Mouse (Mus musculus) forebrain, embryonic 14.5 days (tissue): ENCODE data around the gene Obsl1. TPM values are rescaled to one million over a fixed set of nuclear protein-coding genes. Genes with fewer than 3 reads are reported as not detected.

Experiments used
- ATAC-seq: fragments of 200-750 bp; cut with Nextera tagmentation; 2 replicates; pipeline ENCODE4 v1.8.0; 2017; ENCODE audit warnings: mild to moderate bottlenecking, moderate library complexity
- DNase-seq: peaks from one replicate; pipeline ENCODE4 v3.0.0-alpha.2; 2015; ENCODE audit warnings: low spot score
- H3K27ac ChIP-seq: fragments of 300-500 bp; sonication (generic); 2 replicates; pipeline ENCODE4 v1.5.1; 2014; ENCODE audit warnings: low read depth, mild to moderate bottlenecking, control low read depth, low read length, moderate library complexity
- H3K27me3 ChIP-seq: fragments of 300-500 bp; sonication (generic); replicated peaks from 2 replicates; pipeline ENCODE4 v1.6.1; 2014; ENCODE audit warnings: low read length, control low read depth, mixed read lengths; ENCODE audit not compliant: control insufficient read depth, insufficient read depth
- H3K36me3 ChIP-seq: fragments of 300-500 bp; sonication (generic); 2 replicates; pipeline ENCODE4 v1.6.1; 2014; ENCODE audit warnings: low read length, control low read depth; ENCODE audit not compliant: control insufficient read depth, insufficient read depth
- H3K4me1 ChIP-seq: fragments of 300-500 bp; sonication (generic); 2 replicates; pipeline ENCODE4 v1.6.1; 2014; ENCODE audit warnings: antibody characterized with exemption, low read length, control low read depth; ENCODE audit not compliant: control insufficient read depth, insufficient read depth
- H3K4me2 ChIP-seq: fragments of 300-500 bp; sonication (generic); 2 replicates; pipeline ENCODE4 v1.6.1; 2014; ENCODE audit warnings: mild to moderate bottlenecking, control low read depth, low read length
- H3K4me3 ChIP-seq: fragments of 300-500 bp; sonication (generic); 2 replicates; pipeline ENCODE4 v1.5.1; 2014; ENCODE audit warnings: low read depth, low read length, control low read depth
- H3K9ac ChIP-seq: fragments of 300-500 bp; sonication (generic); 2 replicates; pipeline ENCODE4 v1.6.1; 2014; ENCODE audit warnings: mild to moderate bottlenecking, low read length, control low read depth, moderate library complexity
- H3K9me3 ChIP-seq: fragments of 300-500 bp; sonication (generic); replicated peaks from 2 replicates; pipeline ENCODE4 v1.6.1; 2016; ENCODE audit warnings: low read length, control low read depth, mixed read lengths; ENCODE audit not compliant: control insufficient read depth
- WGBS: fragments of 180-500 bp; shearing (Covaris S2); extraction: QIAGEN DNeasy Blood & Tissue Kit; methylation state at CpG from one replicate; pipeline ENCODE4 v1.1.7; 2014; 5-methylcytosine and 5-hydroxymethylcytosine counted together
- polyA plus RNA-seq: library from polyadenylated mRNA; unstranded; fragments of >200 nt; fragmentation: Nextera tagmentation; extraction: Ambion mirVana; gene quantifications from 2 replicates; pipeline ENCODE4 v1.2.1, GENCODE M21; 2014

The Obsl1 gene
- polyA plus RNA-seq, 1 experiment from 2014 or later = 17.0 TPM

- peaks cover 16% of the 10 kb centered on the region; the same call in 1 of the 2 replicates for H3K36me3 ChIP-seq
- peak; percentile 74 for DNase-seq
- WGBS = 1% methylated on average over 53 of the region's 64 CpGs
- H3K4me3 ChIP-seq = peak within 1 kb of the TSS; percentile 58
- H3K4me2 ChIP-seq = peak within 1 kb of the TSS; percentile 67
- H3K9me3 ChIP-seq = no peaks in the 10 kb centered on the region
- ATAC-seq = peak; percentile 90
- peaks cover 10% of the 10 kb centered on the region for H3K4me1 ChIP-seq
- H3K27me3 ChIP-seq = no peaks in the 10 kb centered on the region
- H3K9ac ChIP-seq = peak within 1 kb of the TSS; percentile 85
- H3K27ac ChIP-seq = peak within 1 kb of the TSS; percentile 52; the same call in 1 of the 2 replicates
Measured at GRCm38 (mm10) chr1:75545965-75546956, 40.0 kb upstream of the Obsl1 start, which contains the start of gene Slc4a3. Gene Slc4a3, plus strand, starts transcription at chr1:75546266.

- no peaks in the 10 kb centered on the region for H3K27me3 ChIP-seq
- H3K27ac ChIP-seq = no peak overlapping the region
- 0 out of 2 replicates have a peak, but pooled peaks cover 4% of the 10 kb centered on the region for H3K36me3 ChIP-seq
- H3K4me1 ChIP-seq = peaks cover 10% of the 10 kb centered on the region
- 96% methylated on average over 6 of the region's 6 CpGs for WGBS
- no peak overlapping the region for H3K4me2 ChIP-seq
- ATAC-seq = no peak
- no peak overlapping the region for H3K4me3 ChIP-seq
- H3K9ac ChIP-seq = no peak overlapping the region
- DNase-seq = no peak
- H3K9me3 ChIP-seq = no peaks in the 10 kb centered on the region
Measured at GRCm38 (mm10) chr1:75544351-75544750, 38.1 kb upstream of the Obsl1 start.

- Histone ChIP-seq H3K27me3 (no peaks in the 10 kb centered on the region), H3K36me3 (peaks cover 1% of the 10 kb centered on the region; the same call in 1 of the 2 replicates), H3K4me1 (peaks cover 3% of the 10 kb centered on the region; the same call in 1 of the 2 replicates), H3K4me3 (no peak overlapping the region), H3K9ac (no peak overlapping the region), H3K4me2 (no peak overlapping the region), H3K27ac (no peak overlapping the region), H3K9me3 (no peaks in the 10 kb centered on the region)
- no peak for DNase-seq
- no peak for ATAC-seq
- 94% methylated on average over 7 of the region's 7 CpGs for WGBS
Measured at GRCm38 (mm10) chr1:75541496-75541895, 35.2 kb upstream of the Obsl1 start.

GRCm38 (mm10) chr1:75538597-75539190 lies 32.4 kb upstream of the Obsl1 start:
- Histone ChIP-seq H3K9ac (no peak overlapping the region), H3K4me3 (no peak overlapping the region), H3K27ac (no peak overlapping the region), H3K4me1 (no peaks in the 10 kb centered on the region), H3K4me2 (no peak overlapping the region), H3K36me3 (peaks cover 21% of the 10 kb centered on the region; the same call in 1 of the 2 replicates), H3K27me3 (no peaks in the 10 kb centered on the region), H3K9me3 (no peaks in the 10 kb centered on the region)
- DNase-seq (no peak), ATAC-seq (no peak)
- WGBS = 81% methylated on average over 9 of the region's 9 CpGs

GRCm38 (mm10) chr1:75537587-75537986 lies 31.3 kb upstream of the Obsl1 start:
- Histone ChIP-seq H3K4me1 (no peaks in the 10 kb centered on the region), H3K9me3 (no peaks in the 10 kb centered on the region), H3K4me3 (no peak overlapping the region), H3K36me3 (peaks cover 26% of the 10 kb centered on the region), H3K9ac (no peak overlapping the region), H3K27ac (no peak overlapping the region), H3K27me3 (no peaks in the 10 kb centered on the region), H3K4me2 (no peak overlapping the region)
- 89% methylated on average over 2 of the region's 2 CpGs for WGBS
- ATAC-seq = no peak
- DNase-seq = no peak

- Histone ChIP-seq H3K4me1 (no peaks in the 10 kb centered on the region), H3K9ac (no peak overlapping the region), H3K36me3 (peaks cover 59% of the 10 kb centered on the region), H3K27me3 (no peaks in the 10 kb centered on the region), H3K4me2 (no peak overlapping the region), H3K27ac (no peak overlapping the region), H3K4me3 (no peak overlapping the region), H3K9me3 (no peaks in the 10 kb centered on the region)
- WGBS = 86% methylated on average over 17 of the region's 19 CpGs
- ATAC-seq = no peak
- no peak for DNase-seq
Measured at GRCm38 (mm10) chr1:75533325-75534252, 27.3 kb upstream of the Obsl1 start.

GRCm38 (mm10) chr1:75532280-75533172 lies 26.3 kb upstream of the Obsl1 start:
- H3K27ac ChIP-seq = no peak overlapping the region
- H3K4me2 ChIP-seq = no peak overlapping the region
- peaks cover 69% of the 10 kb centered on the region for H3K36me3 ChIP-seq
- no peaks in the 10 kb centered on the region for H3K9me3 ChIP-seq
- no peaks in the 10 kb centered on the region for H3K4me1 ChIP-seq
- ATAC-seq = no peak
- WGBS = 90% methylated on average over 19 of the region's 19 CpGs
- H3K4me3 ChIP-seq = no peak overlapping the region
- H3K9ac ChIP-seq = no peak overlapping the region
- H3K27me3 ChIP-seq = no peaks in the 10 kb centered on the region
- no peak for DNase-seq
